Mouse (Mus musculus) layer of hippocampus, adult 11-12 months (tissue): Measurements from ENCODE around the gene Selenoi.
A peak's percentile ranks its signal among the peaks of the same experiment; 100 is the strongest.

Experiments used
- DNase-seq: peaks from one replicate; pipeline ENCODE4 v3.0.0; 2022; ENCODE audit warnings: low spot score

Gene Selenoi

DNA sequence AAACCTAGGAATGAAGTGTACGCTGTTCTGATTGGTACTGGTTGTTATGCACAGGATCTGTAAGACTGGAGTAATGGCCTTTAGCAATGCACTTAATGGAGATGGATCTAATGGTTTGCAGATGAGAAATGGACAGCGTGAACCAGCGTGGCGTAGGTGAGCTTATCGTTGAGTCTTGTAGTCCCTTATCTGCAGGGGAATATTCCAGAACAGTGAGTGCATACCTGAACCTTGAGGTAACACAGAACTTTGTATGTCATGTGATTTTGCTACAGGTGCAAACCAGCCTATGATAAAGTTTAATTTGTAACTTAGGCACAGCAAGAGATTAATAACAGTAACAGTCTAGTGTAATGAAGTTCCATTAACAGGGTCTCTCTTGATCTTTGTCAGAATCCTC lies 6.2 kb downstream of the Selenoi start:
- no peak for DNase-seq

DNA sequence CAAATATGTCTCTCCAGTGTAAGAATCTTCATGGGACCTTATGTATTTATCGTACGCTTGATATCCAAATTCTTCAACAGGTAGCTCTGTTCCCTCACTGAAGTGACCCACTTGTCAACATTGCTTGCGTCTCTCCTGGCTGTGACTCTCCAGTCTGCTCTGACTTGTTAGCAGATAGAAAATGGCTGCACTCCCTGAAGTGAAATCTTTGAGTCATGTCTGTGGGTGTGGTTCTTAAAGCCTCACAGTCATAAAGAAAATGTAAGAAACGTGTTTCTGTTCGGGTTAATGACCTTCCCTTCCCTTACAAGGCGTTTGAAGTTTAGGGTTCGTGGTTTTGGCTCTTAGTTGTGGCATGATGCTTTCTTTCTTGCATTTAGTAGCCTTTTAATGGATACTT lies 8.2 kb downstream of the Selenoi start:
- DNase-seq: no peak

DNA sequence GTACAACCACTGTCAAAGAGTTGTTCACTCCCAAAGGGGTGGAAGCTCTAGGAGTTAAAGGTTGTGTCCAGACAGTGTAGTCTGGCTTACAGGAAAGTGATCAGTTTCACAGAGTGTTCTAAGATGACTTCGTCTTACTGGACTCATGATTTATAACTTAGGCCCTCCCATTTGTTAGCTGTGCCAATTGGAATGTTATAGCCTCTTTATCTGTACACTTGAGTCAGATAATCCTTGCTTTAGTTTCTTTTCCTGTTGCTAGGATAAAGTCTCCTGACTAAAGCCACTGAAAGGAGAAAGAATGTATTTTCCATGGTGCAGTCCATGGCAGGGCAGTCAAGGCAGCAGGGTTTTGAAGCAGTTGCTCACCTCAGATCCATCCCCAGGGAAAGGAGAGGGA lies 10.0 kb downstream of the Selenoi start:
- no peak for DNase-seq

DNA sequence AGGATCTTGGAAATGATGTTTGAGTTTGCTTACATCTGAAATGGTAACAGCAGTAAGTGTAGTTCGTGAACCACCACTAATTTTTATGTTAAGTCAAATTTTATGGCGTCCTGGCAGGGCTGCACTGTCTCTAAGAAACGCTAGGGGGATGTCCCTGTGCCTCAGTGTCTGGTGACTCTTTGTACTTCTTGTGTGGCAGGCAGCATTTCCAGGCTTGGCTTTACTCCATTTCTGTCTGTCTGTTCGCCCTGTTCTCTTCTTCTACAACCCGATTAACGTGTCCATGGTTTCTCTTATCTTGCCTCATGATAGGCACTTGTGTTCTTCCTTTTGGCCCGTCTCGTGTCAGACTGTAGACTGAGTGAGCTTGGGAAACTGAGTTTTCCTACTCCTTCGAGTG lies 11.4 kb downstream of the Selenoi start:
- DNase-seq: no peak

DNA sequence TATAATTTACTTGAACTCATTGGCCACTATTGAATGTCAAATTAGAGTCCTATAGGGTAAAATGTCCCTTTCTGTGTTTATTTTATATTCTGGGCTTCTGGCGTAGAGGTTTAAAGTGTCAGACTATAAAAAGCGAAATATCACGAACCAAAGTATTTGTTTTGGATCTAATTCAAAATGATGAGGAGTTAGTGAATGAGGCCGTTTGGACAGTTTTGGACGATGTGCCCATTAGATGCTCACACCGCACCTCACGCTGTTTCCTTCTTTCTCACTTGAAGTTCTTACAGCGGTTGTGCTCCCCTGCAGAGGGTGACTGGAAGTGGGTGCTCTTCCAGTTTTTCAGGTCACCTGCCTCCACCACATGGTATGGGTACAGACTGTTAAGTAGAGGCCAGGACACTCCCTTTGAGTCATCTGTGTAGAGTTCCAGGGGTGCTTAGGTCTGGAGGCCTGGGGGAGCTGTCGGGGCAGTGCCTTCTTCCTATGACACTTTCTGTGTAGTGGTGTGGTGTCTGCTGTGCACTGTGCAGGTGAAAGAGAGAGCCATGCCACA lies 13.6 kb downstream of the Selenoi start:
- no peak for DNase-seq

DNA sequence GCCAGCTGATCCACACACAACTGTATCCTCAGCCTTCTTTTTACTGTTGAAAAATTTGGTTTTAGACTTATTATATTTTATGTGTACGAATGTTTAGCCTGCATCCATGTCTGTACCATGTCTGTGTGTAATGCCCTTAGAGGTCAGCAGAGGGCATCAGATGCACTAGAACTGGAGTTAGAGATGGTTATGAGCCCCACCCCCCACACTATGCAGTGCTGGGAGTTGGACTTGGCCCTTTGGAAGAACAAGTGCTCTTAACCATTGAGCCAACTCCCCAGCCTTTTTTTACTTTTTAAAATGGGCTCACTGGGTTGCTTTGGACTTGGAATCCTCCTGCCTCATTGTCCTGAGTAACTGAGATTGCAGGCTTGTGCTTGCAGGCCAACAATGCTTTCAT lies 15.3 kb downstream of the Selenoi start:
- DNase-seq: no peak

DNA sequence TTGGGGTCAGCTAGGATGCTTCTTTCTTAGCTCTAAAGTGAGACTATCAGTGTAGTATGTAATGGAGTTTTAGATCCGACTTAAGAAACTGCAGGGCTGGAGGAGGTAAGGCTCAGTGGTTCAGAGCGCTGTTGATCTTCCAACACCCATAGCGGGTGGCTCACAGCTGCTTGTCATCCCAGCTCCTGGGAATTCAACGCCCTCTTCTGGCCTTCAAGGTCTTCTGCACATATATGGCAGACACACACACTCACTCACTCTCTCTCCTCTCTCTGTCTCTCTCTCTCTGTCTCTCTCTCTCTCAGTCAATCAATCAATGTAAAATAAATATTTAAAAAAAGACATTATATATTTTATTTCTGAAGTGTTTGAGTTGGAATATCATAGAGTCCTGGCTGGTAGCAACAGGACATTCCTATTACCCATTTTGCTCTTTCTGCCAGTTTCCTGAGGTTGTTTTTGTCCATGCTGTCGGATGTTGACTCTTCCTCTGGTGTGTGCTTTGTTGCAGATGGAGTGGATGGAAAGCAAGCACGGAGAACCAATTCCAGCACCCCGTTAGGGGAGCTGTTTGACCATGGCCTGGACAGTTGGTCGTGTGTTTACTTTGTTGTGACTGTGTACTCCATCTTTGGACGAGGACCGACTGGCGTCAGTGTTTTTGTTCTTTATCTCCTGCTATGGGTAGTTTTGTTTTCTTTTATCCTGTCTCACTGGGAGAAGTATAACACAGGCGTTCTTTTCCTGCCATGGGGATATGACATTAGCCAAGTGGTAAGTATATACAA lies 23.4 kb downstream of the Selenoi start:
- no peak for DNase-seq

DNA sequence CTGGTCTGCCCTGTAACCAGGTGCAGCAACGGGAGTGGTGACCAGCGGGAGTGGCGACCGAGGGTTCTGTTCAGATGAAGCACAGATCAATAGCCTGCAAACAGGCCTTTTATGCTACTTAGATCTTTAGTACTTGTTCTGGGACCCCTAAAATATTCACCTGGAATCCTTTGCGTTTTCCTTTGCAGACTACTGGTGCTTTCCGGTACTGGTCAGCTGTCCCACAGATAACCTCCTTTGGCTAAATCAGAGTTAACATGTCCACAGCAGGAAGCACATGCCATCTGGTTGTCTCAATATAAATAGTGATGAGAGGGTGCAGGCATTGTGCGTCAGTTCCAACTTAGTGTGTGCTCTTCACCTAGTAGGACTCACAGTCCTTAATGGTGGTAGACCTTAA lies 26.4 kb downstream of the Selenoi start:
- no peak for DNase-seq

DNA sequence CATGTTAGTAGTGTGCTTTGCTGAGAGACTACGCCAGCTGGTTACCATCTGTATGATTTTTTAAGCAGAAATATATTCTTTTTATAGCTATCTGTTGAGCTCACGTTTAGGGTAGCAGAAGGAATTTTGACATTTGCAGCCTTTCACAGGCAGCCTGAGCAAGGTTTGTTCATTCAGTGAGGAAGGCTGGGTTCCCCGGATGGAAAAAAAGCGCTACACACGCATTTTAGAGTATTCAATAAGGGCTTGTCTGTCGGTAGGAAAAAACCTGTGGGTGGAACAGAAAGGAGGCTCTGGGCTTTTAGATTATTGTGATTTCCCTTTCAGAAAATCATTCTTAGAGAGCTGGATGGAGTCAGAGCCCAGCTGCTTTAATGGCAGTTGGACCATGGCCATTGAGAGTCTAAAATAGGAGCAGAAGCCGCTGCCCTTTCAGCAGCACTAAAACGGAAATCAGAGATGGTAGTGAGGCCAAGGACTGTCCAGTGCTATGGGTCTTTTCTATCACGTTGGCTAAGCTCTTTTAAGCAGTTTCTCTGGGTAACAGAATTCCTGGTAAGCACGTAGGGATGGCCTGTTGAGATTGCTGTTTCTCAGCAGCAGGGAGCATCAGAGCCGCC lies 38.3 kb downstream of the Selenoi start:
- DNase-seq: peak; percentile 74

DNA sequence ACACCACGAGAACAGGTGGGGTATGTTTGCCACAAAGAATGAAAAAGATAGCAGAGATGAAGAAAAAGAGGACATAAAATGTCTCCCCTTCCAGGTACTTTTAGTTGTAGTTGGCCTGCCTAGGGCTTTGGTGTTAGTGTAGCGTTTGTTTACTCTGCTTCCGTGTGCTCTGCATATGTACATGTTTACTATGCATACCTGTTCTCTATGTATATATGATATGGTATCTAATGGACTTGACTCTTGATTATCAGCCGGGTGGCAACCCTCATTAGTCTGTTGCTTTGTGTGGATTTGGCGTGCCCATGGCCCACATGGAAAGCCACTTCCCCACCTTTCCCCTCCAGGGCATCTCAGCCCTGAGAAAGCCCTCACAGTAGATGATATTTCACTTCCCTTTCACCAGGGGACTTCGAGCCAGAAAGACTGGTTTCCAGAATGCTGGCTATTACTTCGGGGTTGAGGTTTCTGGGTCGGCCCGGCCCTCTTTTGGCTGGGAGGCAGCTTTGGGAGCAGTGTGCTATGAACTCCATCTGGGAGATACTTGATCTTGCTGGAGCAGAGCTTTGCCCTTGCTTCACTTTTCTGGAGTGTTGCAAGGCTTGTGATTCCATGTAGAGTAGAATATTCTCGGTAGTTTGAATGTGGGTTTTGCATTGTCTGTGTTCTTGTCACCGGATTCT lies 39.4 kb downstream of the Selenoi start:
- no peak for DNase-seq

DNA sequence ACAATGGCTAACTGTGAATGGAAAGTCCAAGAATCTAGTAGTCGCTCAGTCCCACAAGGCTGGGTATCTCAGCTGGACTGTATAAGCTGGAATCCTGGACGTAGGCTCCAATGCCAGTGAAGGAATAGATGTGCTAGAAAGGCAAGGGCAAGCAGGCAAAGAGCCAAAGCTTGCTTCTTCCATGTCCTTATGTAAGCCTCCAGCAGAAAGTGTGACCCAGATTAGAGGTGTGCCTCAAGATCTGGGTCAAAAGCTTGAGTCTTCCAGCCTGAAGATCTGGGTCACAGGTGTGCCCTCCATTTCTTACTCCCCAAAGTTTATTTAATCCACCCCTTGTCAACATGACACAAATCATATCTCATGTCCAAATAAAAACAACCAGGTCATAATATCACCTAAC lies 44.0 kb downstream of the Selenoi start:
- DNase-seq: no peak

DNA sequence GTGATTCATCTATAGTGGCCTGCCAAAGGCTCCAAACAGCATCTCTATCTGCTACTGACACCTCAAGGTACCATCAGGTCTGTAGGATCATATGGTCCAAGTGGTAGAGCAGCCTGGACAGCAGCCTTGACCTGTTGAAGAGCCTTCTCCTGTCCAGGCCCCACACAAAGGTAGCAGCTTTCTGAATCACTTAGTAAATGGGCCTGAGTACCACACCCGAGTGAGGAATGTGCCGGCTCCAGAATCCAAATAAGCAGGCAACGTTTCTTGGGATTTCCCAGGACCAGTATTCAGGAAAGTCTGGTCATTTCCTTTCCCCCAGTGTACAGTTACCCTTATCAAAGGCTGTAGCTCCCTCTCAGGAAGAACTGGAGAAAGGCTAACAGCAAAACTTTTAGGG lies 46.6 kb downstream of the Selenoi start:
- no peak for DNase-seq

DNA sequence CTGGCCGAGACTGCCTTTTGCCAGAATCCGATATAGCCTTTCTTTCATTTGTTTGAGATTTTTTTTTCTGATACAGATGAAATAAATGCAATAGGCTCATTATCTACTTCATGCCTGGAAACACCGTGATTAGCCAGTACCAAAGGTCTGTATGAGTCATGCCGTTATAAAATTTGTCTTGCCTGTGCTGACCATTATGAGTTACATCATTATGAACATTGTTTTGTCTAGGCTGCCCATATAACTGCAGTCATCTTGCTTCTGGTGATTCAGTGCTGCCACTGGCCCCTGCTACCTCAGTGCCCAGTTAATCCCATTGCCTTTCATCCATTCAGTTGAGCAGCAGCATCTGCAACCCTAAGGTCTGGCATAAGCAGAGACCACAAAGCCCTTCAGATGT lies 47.1 kb downstream of the Selenoi start:
- DNase-seq: no peak

DNA sequence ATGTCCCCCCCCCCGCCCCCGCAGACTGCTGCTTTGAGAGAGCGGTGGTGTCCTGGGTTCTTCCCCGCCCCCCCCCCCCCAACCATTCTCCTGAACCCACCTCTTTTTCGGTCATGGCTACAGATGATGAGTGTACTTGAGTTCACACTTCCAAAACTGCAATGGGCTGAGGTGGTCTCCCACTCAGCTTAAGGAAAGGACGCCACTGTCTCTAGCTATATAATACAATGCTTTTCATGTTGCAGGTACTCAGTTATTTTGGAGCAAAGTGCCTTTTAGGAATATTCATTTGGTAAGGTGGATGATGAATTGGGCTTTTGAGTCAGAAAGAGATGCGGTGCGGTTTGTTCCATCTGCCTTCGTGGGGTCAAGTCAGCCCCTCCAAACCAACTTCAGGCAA lies 48.5 kb downstream of the Selenoi start:
- DNase-seq: no peak

DNA sequence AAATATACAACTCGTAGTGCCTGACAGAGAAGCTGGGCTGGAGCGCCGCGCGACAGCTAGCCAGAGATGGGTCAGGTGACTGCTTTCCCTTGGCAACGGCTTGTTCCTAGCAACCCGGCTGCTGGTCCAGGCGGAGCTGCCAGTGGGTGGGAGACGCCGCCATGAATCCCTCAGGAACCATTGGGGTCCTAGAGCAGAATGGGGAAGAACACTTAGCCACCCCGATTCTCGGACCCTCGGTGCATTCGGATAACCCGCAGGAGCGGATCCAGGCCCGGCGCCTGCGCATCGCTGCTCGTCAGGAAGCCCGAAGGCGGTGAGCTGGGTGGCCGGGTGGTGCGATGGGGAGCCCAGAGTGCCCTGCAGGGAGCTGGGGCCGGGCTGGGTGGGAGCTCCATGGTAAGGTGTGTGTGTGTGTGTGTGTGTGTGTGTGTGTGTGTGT lies 48.9 kb downstream of the Selenoi start, which contains the start of gene Drc1:
TSS of gene Drc1 (plus strand) at position 98 of the 442 bp plus-strand sequence.
- peak; percentile 64 for DNase-seq

DNA sequence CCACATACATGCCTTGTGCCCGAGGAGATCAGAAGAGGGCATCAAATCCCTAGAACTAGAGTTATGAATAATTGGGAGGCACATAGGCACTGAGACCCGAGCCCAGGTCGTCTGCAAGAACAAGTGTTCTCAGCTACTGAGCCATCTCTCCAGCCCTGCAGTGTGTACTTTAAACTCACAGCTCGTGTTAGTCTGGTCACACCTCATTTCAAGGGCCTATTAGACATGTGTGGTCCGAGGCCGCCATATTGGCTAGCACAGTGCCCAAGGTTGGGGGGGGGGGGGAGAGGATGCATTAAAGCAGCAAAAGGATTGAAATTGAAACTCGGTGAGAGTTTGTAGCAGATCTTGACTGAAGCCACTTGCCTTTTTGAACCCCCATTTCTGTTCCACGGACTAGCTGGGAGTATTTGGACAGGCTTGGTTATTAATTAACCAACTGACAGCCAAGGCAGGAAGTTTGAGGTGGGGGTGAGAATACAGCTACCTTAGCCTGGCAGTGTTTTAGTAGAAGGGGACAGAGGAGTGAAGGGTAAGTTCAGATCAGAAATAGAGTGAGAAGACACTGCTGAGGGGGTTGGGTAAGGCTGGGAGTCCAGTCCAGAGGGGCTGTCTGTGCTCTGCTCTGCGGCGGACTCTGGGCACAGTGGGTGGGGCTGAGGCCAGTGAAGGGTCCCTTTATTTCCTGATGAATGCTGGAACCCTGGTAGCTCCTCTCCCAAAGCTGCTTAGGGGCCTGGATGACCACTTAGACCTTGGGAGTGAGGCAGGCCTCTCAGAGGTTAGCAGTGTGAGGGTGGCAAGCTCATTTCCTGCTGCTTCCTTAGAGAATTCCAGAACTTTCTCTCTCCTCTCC lies 53.8 kb downstream of the Selenoi start:
- DNase-seq: no peak

DNA sequence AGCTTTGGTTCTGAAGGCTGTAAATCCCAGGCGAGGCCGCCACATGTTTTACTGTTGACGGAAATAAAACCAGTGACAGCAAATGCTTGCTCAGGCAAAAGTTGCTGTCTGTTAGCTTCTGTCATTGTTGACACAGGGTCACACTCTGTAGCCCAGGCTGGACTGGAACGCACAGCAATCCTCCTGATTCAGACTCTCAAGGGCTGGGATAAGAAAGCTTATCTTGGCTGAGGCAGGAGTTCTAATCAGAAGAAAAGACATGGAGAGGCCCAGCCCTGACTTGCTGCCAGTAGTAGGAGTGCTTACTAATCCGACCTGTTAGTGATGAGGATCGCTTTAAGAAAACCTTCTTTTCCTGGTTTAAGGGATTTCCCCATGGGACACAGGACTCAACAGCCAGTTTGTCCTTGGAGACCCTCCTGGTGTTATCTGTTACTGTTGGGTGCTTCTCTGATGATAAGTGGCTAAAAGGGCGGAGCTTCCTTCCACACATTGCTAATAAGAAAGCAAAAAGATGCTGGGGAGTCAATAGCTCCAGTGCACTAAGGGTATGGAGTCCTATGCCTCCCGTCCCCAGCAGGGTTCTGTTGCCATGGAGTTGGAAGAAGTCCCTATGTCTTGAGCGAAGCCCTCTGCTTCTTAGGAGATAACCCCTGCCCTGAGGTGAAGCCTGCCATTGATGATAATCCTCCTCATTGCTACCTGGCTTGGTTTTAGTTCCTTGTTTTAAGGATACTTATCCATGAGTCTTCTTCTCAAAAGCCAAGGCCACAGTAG lies 54.9 kb downstream of the Selenoi start:
- DNase-seq: no peak
